Mouse (Mus musculus) urinary bladder, postnatal 36 days (tissue): Measurements from ENCODE around the gene Ehhadh.

Experiments
- DNase-seq, 2 experiments: peaks; one replicate each; pipeline ENCODE4 v3.0.0; 2022; ENCODE audit warnings: low spot score in 2 of 2, mixed read lengths in 1 of 2

Gene Ehhadh

DNA sequence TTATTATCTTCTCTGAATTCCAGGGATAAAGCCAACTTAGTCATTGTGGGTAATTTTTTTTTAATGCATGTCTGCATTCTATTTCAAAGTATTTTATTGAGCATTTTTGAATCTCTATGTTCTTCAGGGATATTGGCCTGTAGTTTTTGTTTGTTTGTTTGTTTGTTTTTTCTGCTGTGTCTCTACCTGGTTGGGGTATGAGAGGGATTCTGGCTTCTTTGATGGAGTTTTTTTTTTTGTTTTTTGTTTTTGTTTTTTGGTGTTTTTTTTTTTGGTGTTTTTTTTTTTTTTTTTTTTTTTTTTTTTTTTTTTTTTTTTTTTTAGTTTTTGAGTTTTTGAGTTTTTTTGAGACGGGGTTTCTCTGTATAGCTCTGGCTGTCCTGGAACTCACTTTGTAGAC is 52.0 kb downstream of the Ehhadh start:
- DNase-seq, result no peak

DNA sequence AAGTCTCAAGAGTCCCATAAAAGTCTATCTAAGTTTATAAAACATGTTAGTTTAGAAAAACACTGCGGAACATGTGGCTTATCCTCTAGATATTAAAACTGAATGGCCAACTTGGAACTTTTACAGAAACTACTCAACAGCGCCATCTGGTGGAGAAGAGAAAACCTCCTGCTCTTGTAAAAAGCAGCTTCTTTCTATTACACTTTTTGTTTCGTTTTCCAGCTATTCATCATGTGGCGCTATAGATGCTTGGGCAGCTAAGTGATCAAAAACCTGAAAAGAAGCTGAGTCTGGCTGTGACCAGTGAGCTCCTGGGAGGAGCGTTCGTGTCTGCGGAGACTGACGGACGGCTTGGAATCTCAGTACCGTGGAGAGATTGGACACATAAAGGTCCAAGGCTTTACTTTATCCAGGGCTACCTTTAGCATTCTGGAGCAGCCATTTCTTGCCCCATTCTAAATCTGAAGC is 59.7 kb downstream of the Ehhadh start:
- peak; percentile 69 to 73 for DNase-seq

DNA sequence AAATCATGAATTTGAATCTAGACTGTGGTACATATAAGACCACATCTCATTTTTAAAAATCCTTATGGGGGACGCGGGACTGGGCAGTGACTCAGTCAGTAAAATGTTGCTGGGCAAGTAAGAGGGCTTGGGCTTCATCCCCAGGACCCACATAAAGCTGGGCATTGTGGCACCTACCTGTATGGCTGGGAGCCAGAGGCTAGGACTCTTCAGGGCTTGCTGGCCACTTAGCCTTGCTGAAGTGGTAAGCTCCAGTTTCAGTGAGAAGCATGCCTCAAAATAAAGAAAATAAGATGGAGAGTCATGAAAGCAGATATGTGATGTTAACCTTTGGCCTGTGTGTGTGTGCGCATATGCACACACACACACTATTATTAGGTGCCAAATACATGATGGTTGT is 60.2 kb downstream of the Ehhadh start:
- no peak for DNase-seq

DNA sequence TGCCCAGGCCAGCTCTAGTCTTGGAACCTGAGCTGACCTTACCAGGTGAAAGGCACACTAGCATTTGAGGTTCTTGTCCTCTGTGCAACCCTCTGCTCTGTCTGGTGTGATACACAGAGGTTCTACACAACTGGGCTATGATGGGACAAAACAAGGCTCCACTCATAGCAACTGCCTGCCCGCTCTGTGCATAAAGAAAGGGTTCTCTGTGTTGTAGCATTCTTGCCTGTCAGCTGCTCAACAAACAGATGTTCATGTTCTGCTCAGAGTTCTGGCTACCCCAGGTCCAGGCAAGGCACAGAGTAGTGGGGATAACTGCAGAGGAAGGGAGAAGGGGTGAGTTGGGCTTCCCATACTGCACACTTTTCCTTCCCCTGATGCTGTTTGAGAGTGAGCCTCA is 63.3 kb downstream of the Ehhadh start:
- no peak for DNase-seq

DNA sequence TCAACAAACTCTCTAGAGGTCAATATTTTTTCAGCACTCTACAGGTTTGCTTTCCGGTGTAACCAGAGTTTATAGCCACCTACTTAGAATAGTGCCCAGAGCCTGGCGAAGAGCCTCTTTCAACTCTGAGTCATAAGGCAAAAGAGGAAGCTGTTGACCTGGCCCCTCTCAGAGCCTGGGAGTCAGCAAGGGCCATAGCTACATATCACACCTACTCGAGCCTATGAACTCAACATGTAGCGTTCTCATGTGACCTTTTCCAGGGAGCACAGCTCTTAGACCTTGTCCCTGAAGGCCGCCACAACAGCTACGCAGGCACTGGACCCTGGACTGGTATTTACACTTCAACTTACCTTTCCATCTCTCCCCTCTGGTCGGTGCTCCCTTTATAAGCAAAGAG is 67.8 kb downstream of the Ehhadh start:
- no peak for DNase-seq

DNA sequence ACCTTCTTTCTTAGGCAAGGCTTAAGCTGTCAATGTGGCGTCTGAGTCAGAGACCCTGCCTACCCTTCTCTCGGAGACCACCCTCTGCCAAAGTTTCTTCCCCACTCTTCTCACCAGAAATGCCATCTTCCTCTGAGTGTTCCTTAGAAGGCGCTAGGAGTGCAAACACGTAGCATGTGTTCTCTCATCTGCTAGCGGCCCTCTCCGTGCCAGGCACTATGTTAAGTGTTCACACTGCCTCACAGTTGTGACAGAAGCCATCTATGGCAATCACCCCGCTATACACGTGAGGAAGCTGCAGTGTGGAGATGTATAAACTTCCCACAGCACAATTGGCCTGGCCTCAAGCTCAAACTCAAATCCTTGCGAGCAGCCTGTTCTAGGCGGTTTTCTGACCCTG is 73.1 kb downstream of the Ehhadh start:
- no peak for DNase-seq
